Comparison of ENCODE assay signal across 24 mouse cellular contexts in genomic region chr7:135571392-135571791, GRCm38 (mm10). TPM values are rescaled to one million over a fixed set of nuclear protein-coding genes. Genes with fewer than 3 reads are reported as not detected.
DNase-seq lines count a peak whose midpoint lies in the region; ATAC-seq lines count a peak whose summit lies in the region.
"Had no signal": no experiment of that assay in that cellular context is flagged by ENCODE, and none has a peak within 500 bp of the region (broad histone marks: within the 10 kb centered on the region; RNA-seq: fewer than 3 reads in every experiment).

No protein-coding gene starts in this region.

- H3K27ac ChIP-seq in embryonic facial prominence, embryonic 13.5 days = peak overlapping the region; percentile 78
- H3K27ac ChIP-seq in intestine, embryonic 16.5 days (ENCODE audit: low read length) = no peak overlapping the region
- H3K27ac ChIP-seq: heart, embryonic 13.5 days; hindbrain, embryonic 10.5 days; liver, embryonic 12.5 days; macrophage had no signal

- peak; percentile 28 for DNase-seq in gastrocnemius, adult 18-20 months (ENCODE audit: low spot score)
- no peak for DNase-seq in gastrocnemius, postnatal 4 days (ENCODE audit: low spot score in 2 of 2)
- DNase-seq in Muller cell, postnatal 12 days (ENCODE audit: inconsistent ontology term) = peak; percentile 89
- peak; percentile 93 for DNase-seq in cerebellum, adult 9-10 months
- DNase-seq in yolk sac, embryonic 10.5 days (ENCODE audit: low spot score) = no peak
- no peak for DNase-seq in left cerebral cortex, postnatal 36 days (ENCODE audit: low spot score in 2 of 2)
- DNase-seq: layer of hippocampus, postnatal 36 days; lung, embryonic 14.5 days; right cerebral cortex, postnatal 4 days; thymus, adult 2 months had no signal

- no peak for ATAC-seq in embryonic facial prominence, embryonic 13.5 days (ENCODE audit: insufficient number of reproducible peaks, insufficient read depth, low FRiP score, low TSS enrichment, low read depth)
- ATAC-seq in intestine, embryonic 16.5 days = no peak
- ATAC-seq: CD4-positive, CD25-positive, alpha-beta regulatory T cell, adult 4 months; liver, embryonic 12.5 days had no signal

- H3K4me1 ChIP-seq in embryonic facial prominence, embryonic 13.5 days = peaks cover 27% of the 10 kb centered on the region
- H3K4me1 ChIP-seq in intestine, embryonic 16.5 days (ENCODE audit: control insufficient read depth, insufficient read depth, low read length) = no peaks in the 10 kb centered on the region
- H3K4me1 ChIP-seq: heart, embryonic 13.5 days had no signal

- intact Hi-C loops in left cerebral cortex, postnatal 36 days (cut with DNase I) = no loop called here

- no peaks in the 10 kb centered on the region for H3K9me3 ChIP-seq in embryonic facial prominence, embryonic 13.5 days
- H3K9me3 ChIP-seq in intestine, embryonic 16.5 days (ENCODE audit: control insufficient read depth, low read length) = no peaks in the 10 kb centered on the region
- H3K9me3 ChIP-seq: G1E; heart, embryonic 13.5 days; liver, embryonic 12.5 days had no signal

- no peaks in the 10 kb centered on the region for H3K36me3 ChIP-seq in embryonic facial prominence, embryonic 13.5 days
- H3K36me3 ChIP-seq in intestine, embryonic 16.5 days (ENCODE audit: control insufficient read depth, insufficient read depth, low read length) = no peaks in the 10 kb centered on the region
- H3K36me3 ChIP-seq: heart, embryonic 13.5 days; hindbrain, embryonic 10.5 days; liver, embryonic 12.5 days had no signal

- H3K9ac ChIP-seq in embryonic facial prominence, embryonic 13.5 days = no peak overlapping the region
- no peak overlapping the region for H3K9ac ChIP-seq in intestine, embryonic 16.5 days (ENCODE audit: low read depth, low read length)
- H3K9ac ChIP-seq: heart, embryonic 13.5 days; liver, embryonic 12.5 days; lung, embryonic 14.5 days had no signal

- H3K4me2 ChIP-seq in embryonic facial prominence, embryonic 13.5 days = no peak overlapping the region
- H3K4me2 ChIP-seq in intestine, embryonic 16.5 days (ENCODE audit: low read depth, low read length) = no peak overlapping the region
- H3K4me2 ChIP-seq: heart, embryonic 13.5 days; liver, embryonic 12.5 days; lung, embryonic 14.5 days; midbrain, embryonic 11.5 days had no signal

- no peak overlapping the region for H3K4me3 ChIP-seq in embryonic facial prominence, embryonic 13.5 days
- no peak overlapping the region for H3K4me3 ChIP-seq in intestine, embryonic 16.5 days (ENCODE audit: low read length)
- H3K4me3 ChIP-seq: heart, embryonic 13.5 days; hindbrain, embryonic 10.5 days; liver, embryonic 12.5 days had no signal

- H3K27me3 ChIP-seq in embryonic facial prominence, embryonic 13.5 days = no peaks in the 10 kb centered on the region
- no peaks in the 10 kb centered on the region for H3K27me3 ChIP-seq in intestine, embryonic 16.5 days (replicated peaks; ENCODE audit: control insufficient read depth, insufficient read depth, low read length)
- H3K27me3 ChIP-seq: heart, embryonic 13.5 days; liver, embryonic 12.5 days had no signal

RNA-seq across cellular contexts. Expression of gene Ptpre, which starts 34.1 kb away (rescaled TPM):
- 1 to 10 TPM in 1 of 2 experiments, under 1 TPM in 1; 0.84 to 1.5 TPM for total RNA-seq in gastrocnemius, adult 18-20 months (2021)
- total RNA-seq in gastrocnemius, postnatal 4 days (2021) = 10 to 100 TPM in 1 of 2 experiments, 1 to 10 TPM in 1; 9.2 to 10.3 TPM
- 4.5 and 5.3 TPM in 2 replicates for polyA plus RNA-seq in embryonic facial prominence, embryonic 13.5 days (2015; fragmentation: Nextera tagmentation; extraction: Ambion mirVana)
- 2.4 and 2.9 TPM in 2 replicates for polyA plus RNA-seq in intestine, embryonic 16.5 days (2015; fragmentation: Nextera tagmentation; extraction: Ambion mirVana)
- total RNA-seq in left cerebral cortex, postnatal 36 days (2021) = 10 to 100 TPM; 23.1 to 28.7 TPM

RNA-seq across cellular contexts. Expression of gene Clrn3, which starts 42.9 kb away (rescaled TPM):
- total RNA-seq in gastrocnemius, adult 18-20 months (2021) = not detected
- total RNA-seq in gastrocnemius, postnatal 4 days (2021) = not detected
- polyA plus RNA-seq in embryonic facial prominence, embryonic 13.5 days (2015; fragmentation: Nextera tagmentation; extraction: Ambion mirVana) = 0.21 TPM in 1 of 2 replicates, not detected in the other
- polyA plus RNA-seq in intestine, embryonic 16.5 days (2015; fragmentation: Nextera tagmentation; extraction: Ambion mirVana) = 40.3 and 45.1 TPM in 2 replicates
- not detected for total RNA-seq in left cerebral cortex, postnatal 36 days (2021)
- total RNA-seq: adrenal gland, adult 18-20 months; gastrocnemius, postnatal 36 days; layer of hippocampus, postnatal 36 days had no signal
- polyA plus RNA-seq: CD4-positive, CD25-positive, alpha-beta regulatory T cell, adult 4 months; frontal cortex, adult 2 months; G1E; heart, embryonic 13.5 days; hindbrain, embryonic 10.5 days; limb, embryonic 11.5 days; liver, embryonic 12.5 days; lung, embryonic 14.5 days; macrophage; midbrain, embryonic 11.5 days; neural tube, embryonic 14.5 days had no signal

Comparison
In these comparisons a context has a peak if more than half of its experiments do, and no peak if none do; other contexts are left out.
1. DNase-seq: peak in gastrocnemius, adult 18-20 months (single experiment), Muller cell, postnatal 12 days (single experiment) and cerebellum, adult 9-10 months (single experiment); none in gastrocnemius, postnatal 4 days (0 of 2), yolk sac, embryonic 10.5 days (single experiment) and left cerebral cortex, postnatal 36 days (0 of 2).
2. RNA of gene Ptpre, which starts 34.1 kb away (total RNA-seq): 23.1 to 28.7 TPM in left cerebral cortex, postnatal 36 days and 9.2 to 10.3 TPM in gastrocnemius, postnatal 4 days; 0.84 to 1.5 TPM in gastrocnemius, adult 18-20 months; every median in the first group is over 4 times any median in the second.